Mouse (Mus musculus): ENCODE results near the gene Plekhf1. TPM values are rescaled to one million over a fixed set of nuclear protein-coding genes. Genes with fewer than 3 reads are reported as not detected.

Gene Plekhf1
- polyA plus RNA-seq (2016; fragmentation: Nextera tagmentation; extraction: Ambion mirVana) = 1.8 and 2.1 TPM in 2 replicates

GRCm38 (mm10) chr7:38227900-38228298 is at the start of gene Plekhf1:
Gene Plekhf1 (minus strand): TSS chr7:38228016.
- Histone ChIP-seq H3K9ac (peak within 1 kb of the TSS; percentile 43), H3K4me3 (peak within 1 kb of the TSS; percentile 48), H3K9me3 (replicated peaks) (no peaks in the 10 kb centered on the region), H3K4me1 (peaks cover 7% of the 10 kb centered on the region; the same call in 1 of the 2 replicates), H3K36me3 (no peaks in the 10 kb centered on the region), H3K27ac (no peak within 1 kb of the TSS), H3K4me2 (replicated peaks) (peak within 1 kb of the TSS; percentile 82), H3K27me3 (peaks cover 6% of the 10 kb centered on the region; the same call in 1 of the 2 replicates)
- under 1% methylated on average over 36 of the region's 36 CpGs for WGBS
- ATAC-seq (ENCODE audit: low FRiP score) = peak; percentile 93

GRCm38 (mm10) chr7:38272551-38272950 is 44.7 kb upstream of the Plekhf1 start:
- no peaks in the 10 kb centered on the region for H3K9me3 ChIP-seq (replicated peaks)
- H3K27me3 ChIP-seq = no peaks in the 10 kb centered on the region
- no peak overlapping the region for H3K9ac ChIP-seq
- H3K4me1 ChIP-seq = peaks cover 12% of the 10 kb centered on the region
- ATAC-seq (ENCODE audit: low FRiP score) = no peak
- H3K27ac ChIP-seq = no peak overlapping the region
- H3K36me3 ChIP-seq = peaks cover 11% of the 10 kb centered on the region
- no peak overlapping the region for H3K4me2 ChIP-seq (replicated peaks)
- H3K4me3 ChIP-seq = no peak overlapping the region

GRCm38 (mm10) chr7:38271859-38272258 is 44.0 kb upstream of the Plekhf1 start:
- no peaks in the 10 kb centered on the region for H3K27me3 ChIP-seq
- H3K9ac ChIP-seq = peak overlapping the region; percentile 76
- peak; percentile 33 for ATAC-seq (ENCODE audit: low FRiP score)
- peaks cover 12% of the 10 kb centered on the region for H3K4me1 ChIP-seq
- no peaks in the 10 kb centered on the region for H3K9me3 ChIP-seq (replicated peaks)
- H3K36me3 ChIP-seq = peaks cover 17% of the 10 kb centered on the region
- H3K4me2 ChIP-seq (replicated peaks) = peak overlapping the region; percentile 94
- H3K27ac ChIP-seq = no peak overlapping the region
- H3K4me3 ChIP-seq = peak overlapping the region; percentile 74
- WGBS = 10% methylated on average over 4 of the region's 4 CpGs

- peak overlapping the region; percentile 67; the same call in 1 of the 2 replicates for H3K27ac ChIP-seq
- no peak for ATAC-seq (ENCODE audit: low FRiP score)
- 1% methylated on average over 11 of the region's 11 CpGs for WGBS
- peak overlapping the region; percentile 94 for H3K4me2 ChIP-seq (replicated peaks)
- H3K9me3 ChIP-seq (replicated peaks) = no peaks in the 10 kb centered on the region
- H3K4me1 ChIP-seq = peaks cover 12% of the 10 kb centered on the region
- H3K9ac ChIP-seq = peak overlapping the region; percentile 76
- peak overlapping the region; percentile 74 for H3K4me3 ChIP-seq
- peaks cover 21% of the 10 kb centered on the region for H3K36me3 ChIP-seq
- H3K27me3 ChIP-seq = no peaks in the 10 kb centered on the region
These were observed 43.6 kb upstream of the Plekhf1 start for GRCm38 (mm10) chr7:38271511-38271811.

- Histone ChIP-seq H3K9ac (peak within 1 kb of the TSS; percentile 76), H3K27ac (peak within 1 kb of the TSS; percentile 67), H3K9me3 (replicated peaks) (no peaks in the 10 kb centered on the region), H3K4me3 (peak within 1 kb of the TSS; percentile 74), H3K36me3 (peaks cover 27% of the 10 kb centered on the region), H3K4me1 (peaks cover 12% of the 10 kb centered on the region), H3K4me2 (replicated peaks) (peak within 1 kb of the TSS; percentile 94), H3K27me3 (no peaks in the 10 kb centered on the region)
- WGBS = under 1% methylated on average over 38 of the region's 38 CpGs
- ATAC-seq (ENCODE audit: low FRiP score) = peak; percentile 95
These were observed 43.1 kb upstream of the Plekhf1 start, which contains the start of gene Pop4 for GRCm38 (mm10) chr7:38270703-38271510. Gene Pop4 (minus strand): TSS chr7:38271423.

- Histone ChIP-seq H3K36me3 (peaks cover 64% of the 10 kb centered on the region), H3K27ac (no peak overlapping the region), H3K4me1 (peaks cover 12% of the 10 kb centered on the region), H3K27me3 (no peaks in the 10 kb centered on the region), H3K4me2 (replicated peaks) (no peak overlapping the region), H3K9me3 (replicated peaks) (no peaks in the 10 kb centered on the region), H3K9ac (no peak overlapping the region), H3K4me3 (no peak overlapping the region)
- WGBS = 93% methylated on average over 8 of the region's 8 CpGs
- no peak for ATAC-seq (ENCODE audit: low FRiP score)
These were observed 39.3 kb upstream of the Plekhf1 start for GRCm38 (mm10) chr7:38267006-38267680.

- WGBS = 93% methylated on average over 5 of the region's 5 CpGs
- Histone ChIP-seq H3K4me2 (replicated peaks) (no peak overlapping the region), H3K9ac (no peak overlapping the region), H3K36me3 (peaks cover 63% of the 10 kb centered on the region), H3K9me3 (replicated peaks) (no peaks in the 10 kb centered on the region), H3K27me3 (no peaks in the 10 kb centered on the region), H3K4me1 (no peaks in the 10 kb centered on the region), H3K4me3 (no peak overlapping the region), H3K27ac (no peak overlapping the region)
- no peak for ATAC-seq (ENCODE audit: low FRiP score)
These were observed 34.6 kb upstream of the Plekhf1 start for GRCm38 (mm10) chr7:38262406-38262805.

- Histone ChIP-seq H3K36me3 (peaks cover 36% of the 10 kb centered on the region), H3K27ac (no peak overlapping the region), H3K27me3 (no peaks in the 10 kb centered on the region), H3K4me1 (no peaks in the 10 kb centered on the region), H3K9me3 (replicated peaks) (no peaks in the 10 kb centered on the region), H3K4me2 (replicated peaks) (no peak overlapping the region), H3K4me3 (no peak overlapping the region), H3K9ac (no peak overlapping the region)
- WGBS = 93% methylated on average over 2 of the region's 2 CpGs
- no peak for ATAC-seq (ENCODE audit: low FRiP score)
These were observed 31.8 kb upstream of the Plekhf1 start for GRCm38 (mm10) chr7:38259631-38260030.

GRCm38 (mm10) chr7:38253441-38253840 is 25.6 kb upstream of the Plekhf1 start:
- H3K4me1 ChIP-seq = no peaks in the 10 kb centered on the region
- H3K9ac ChIP-seq = no peak overlapping the region
- no peak overlapping the region for H3K4me3 ChIP-seq
- no peaks in the 10 kb centered on the region for H3K36me3 ChIP-seq
- no peak overlapping the region for H3K4me2 ChIP-seq (replicated peaks)
- no peaks in the 10 kb centered on the region for H3K27me3 ChIP-seq
- no peak for ATAC-seq (ENCODE audit: low FRiP score)
- H3K27ac ChIP-seq = no peak overlapping the region
- no peaks in the 10 kb centered on the region for H3K9me3 ChIP-seq (replicated peaks)

GRCm38 (mm10) chr7:38251494-38252216 is 23.8 kb upstream of the Plekhf1 start:
- Histone ChIP-seq H3K4me3 (no peak overlapping the region), H3K4me2 (replicated peaks) (no peak overlapping the region), H3K27me3 (no peaks in the 10 kb centered on the region), H3K9ac (no peak overlapping the region), H3K4me1 (no peaks in the 10 kb centered on the region), H3K27ac (no peak overlapping the region), H3K36me3 (no peaks in the 10 kb centered on the region), H3K9me3 (replicated peaks) (no peaks in the 10 kb centered on the region)
- WGBS = 67% methylated on average over 5 of the region's 5 CpGs
- no peak for ATAC-seq (ENCODE audit: low FRiP score)

GRCm38 (mm10) chr7:38242417-38242816 is 14.6 kb upstream of the Plekhf1 start:
- Histone ChIP-seq H3K4me2 (replicated peaks) (no peak overlapping the region), H3K4me3 (no peak overlapping the region), H3K9me3 (replicated peaks) (no peaks in the 10 kb centered on the region), H3K27ac (no peak overlapping the region), H3K27me3 (no peaks in the 10 kb centered on the region), H3K4me1 (no peaks in the 10 kb centered on the region), H3K9ac (no peak overlapping the region), H3K36me3 (no peaks in the 10 kb centered on the region)
- WGBS = 82% methylated on average over 4 of the region's 4 CpGs
- ATAC-seq (ENCODE audit: low FRiP score) = no peak

GRCm38 (mm10) chr7:38237140-38237539 is 9.3 kb upstream of the Plekhf1 start:
- no peak overlapping the region for H3K9ac ChIP-seq
- no peaks in the 10 kb centered on the region for H3K36me3 ChIP-seq
- no peak for ATAC-seq (ENCODE audit: low FRiP score)
- no peaks in the 10 kb centered on the region for H3K4me1 ChIP-seq
- H3K4me2 ChIP-seq (replicated peaks) = no peak overlapping the region
- H3K27me3 ChIP-seq = no peaks in the 10 kb centered on the region
- no peaks in the 10 kb centered on the region for H3K9me3 ChIP-seq (replicated peaks)
- no peak overlapping the region for H3K27ac ChIP-seq
- H3K4me3 ChIP-seq = no peak overlapping the region

Data from hindbrain, embryonic 12.5 days (tissue).